Mouse (Mus musculus) kidney, adult 8-10 months (tissue): ENCODE data around the gene Myo1b.

Experiments
- DNase-seq, 2 experiments: peaks; one replicate each; pipeline ENCODE4 v3.0.0; 2022

Gene Myo1b

GRCm38 (mm10) chr1:51915576-51916156, at the start of gene Myo1b:
Myo1b (minus strand) TSS chr1:51916071.
- peak; percentile 26 to 46 for DNase-seq

GRCm38 (mm10) chr1:51964647-51965046, 48.8 kb upstream of the Myo1b start:
- DNase-seq = no peak

GRCm38 (mm10) chr1:51947116-51947515, 31.2 kb upstream of the Myo1b start:
- no peak for DNase-seq

GRCm38 (mm10) chr1:51944755-51945154, 28.9 kb upstream of the Myo1b start:
- peak in 1 of 2 experiments; percentile 41 for DNase-seq

- no peak for DNase-seq
These were observed 22.5 kb upstream of the Myo1b start for GRCm38 (mm10) chr1:51938357-51938756.

- DNase-seq = no peak
These were observed 19.1 kb upstream of the Myo1b start for GRCm38 (mm10) chr1:51935006-51935405.

GRCm38 (mm10) chr1:51934176-51934924, 18.5 kb upstream of the Myo1b start:
- DNase-seq = no peak

DNA sequence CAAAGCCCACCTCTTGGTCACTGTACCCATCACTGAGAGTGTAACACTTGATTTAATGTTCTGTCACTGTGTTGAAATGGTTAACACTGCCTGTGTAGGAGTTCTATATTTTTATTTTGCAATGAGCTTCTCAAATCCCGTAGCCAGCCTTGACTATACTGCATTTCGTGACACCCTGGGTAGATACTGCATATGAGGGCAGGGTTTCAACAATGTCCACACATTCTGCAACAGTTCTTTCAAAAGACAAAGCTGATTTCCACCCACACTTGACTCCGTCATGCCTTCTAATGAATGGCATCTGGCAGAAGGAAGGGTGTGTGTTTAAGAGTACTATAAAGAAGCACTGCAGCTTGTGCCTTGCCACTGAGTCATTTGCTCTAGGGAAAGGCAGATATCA, 17.0 kb upstream of the Myo1b start:
- no peak for DNase-seq

- no peak for DNase-seq
These were observed 15.7 kb upstream of the Myo1b start for GRCm38 (mm10) chr1:51931561-51931960.

DNA sequence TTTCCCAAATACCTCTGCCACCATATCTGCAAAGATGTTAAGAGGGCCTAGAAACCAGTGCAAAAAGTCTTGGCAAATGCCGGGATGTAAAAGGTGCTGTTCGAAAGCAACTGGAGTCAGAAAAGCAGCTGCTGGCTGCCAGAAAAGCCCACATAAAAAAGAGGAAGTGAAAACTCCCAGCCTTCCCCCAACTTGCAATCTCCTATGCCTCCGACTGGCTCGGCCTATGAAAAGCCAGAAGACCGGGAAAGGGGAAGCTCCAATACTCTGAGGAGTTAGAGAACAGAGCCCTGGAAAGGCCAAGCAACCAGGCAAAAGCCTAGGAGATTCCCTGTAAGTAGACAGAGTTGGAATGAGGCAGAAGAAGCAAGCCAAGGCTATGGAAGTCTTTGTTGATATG, 14.7 kb upstream of the Myo1b start:
- no peak for DNase-seq

- DNase-seq = no peak
These were observed 13.7 kb upstream of the Myo1b start for GRCm38 (mm10) chr1:51929557-51929956.

DNA sequence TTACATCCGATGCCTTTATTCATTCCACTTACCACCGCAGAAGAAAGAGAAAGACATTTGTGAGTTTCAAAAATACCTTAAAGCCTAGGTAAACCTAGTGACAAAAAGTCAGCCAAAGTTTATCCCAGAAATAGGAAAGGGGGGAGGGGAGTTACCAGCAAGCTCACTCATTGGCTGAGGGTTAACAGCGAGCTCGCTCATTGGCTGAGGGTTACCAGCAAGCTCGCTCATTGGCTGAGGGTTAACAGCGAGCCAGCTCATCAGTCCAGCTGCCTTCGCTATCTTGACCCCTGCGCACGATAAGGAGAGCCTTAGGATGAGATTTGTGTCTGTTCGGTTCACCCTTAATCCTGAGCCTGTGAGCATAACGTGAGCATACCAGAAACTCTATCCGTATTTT, 6.9 kb upstream of the Myo1b start:
- no peak for DNase-seq

- no peak for DNase-seq
These were observed 405 bp upstream of the Myo1b start for GRCm38 (mm10) chr1:51916276-51916675.

GRCm38 (mm10) chr1:51915051-51915575, 758 bp downstream of the Myo1b start:
- DNase-seq = peak; percentile 66 to 70

DNA sequence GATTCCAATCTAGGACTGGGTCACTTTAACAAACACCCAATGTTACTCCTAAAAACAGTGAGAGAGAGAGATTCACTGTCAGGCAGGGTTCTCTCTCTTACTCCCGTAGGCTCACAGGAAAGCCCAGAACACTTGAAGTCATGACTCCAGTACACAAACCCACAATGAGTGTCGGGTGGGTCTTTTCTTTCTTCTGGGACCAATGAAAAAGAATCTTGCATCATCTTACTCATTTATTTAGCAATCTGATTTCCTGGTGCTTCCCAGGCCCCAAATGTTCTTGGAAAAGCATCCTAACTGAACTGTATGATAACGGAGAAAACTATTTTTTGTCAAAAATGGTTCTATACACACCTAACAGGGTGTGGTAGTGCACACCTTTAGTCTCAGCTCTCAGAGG, 1.8 kb downstream of the Myo1b start:
- DNase-seq = no peak

- no peak for DNase-seq
These were observed 2.6 kb downstream of the Myo1b start for GRCm38 (mm10) chr1:51913071-51913814.

- peak; percentile 44 to 54 for DNase-seq
These were observed 4.5 kb downstream of the Myo1b start for GRCm38 (mm10) chr1:51911331-51911730.

- no peak for DNase-seq
These were observed 6.7 kb downstream of the Myo1b start for GRCm38 (mm10) chr1:51909204-51909603.

DNA sequence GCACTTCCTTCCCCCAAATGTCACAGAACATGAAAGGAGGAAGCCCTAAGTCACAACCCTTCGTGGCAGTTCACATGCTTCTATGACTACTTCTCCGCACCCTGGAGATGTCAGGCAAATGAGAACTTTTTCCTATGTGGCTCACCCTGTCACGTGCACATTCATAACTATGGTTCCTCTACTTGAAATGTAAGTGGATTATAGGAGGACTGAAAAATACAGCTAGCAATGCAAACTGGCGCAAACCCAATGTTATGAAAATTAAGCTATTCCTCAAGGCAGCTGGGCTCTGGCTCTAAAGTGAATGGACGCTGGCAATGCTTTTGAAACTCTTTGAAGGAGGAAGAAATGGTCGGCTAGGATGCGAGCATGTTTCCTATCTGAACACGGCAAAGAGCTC, 8.1 kb downstream of the Myo1b start:
- DNase-seq = no peak

DNA sequence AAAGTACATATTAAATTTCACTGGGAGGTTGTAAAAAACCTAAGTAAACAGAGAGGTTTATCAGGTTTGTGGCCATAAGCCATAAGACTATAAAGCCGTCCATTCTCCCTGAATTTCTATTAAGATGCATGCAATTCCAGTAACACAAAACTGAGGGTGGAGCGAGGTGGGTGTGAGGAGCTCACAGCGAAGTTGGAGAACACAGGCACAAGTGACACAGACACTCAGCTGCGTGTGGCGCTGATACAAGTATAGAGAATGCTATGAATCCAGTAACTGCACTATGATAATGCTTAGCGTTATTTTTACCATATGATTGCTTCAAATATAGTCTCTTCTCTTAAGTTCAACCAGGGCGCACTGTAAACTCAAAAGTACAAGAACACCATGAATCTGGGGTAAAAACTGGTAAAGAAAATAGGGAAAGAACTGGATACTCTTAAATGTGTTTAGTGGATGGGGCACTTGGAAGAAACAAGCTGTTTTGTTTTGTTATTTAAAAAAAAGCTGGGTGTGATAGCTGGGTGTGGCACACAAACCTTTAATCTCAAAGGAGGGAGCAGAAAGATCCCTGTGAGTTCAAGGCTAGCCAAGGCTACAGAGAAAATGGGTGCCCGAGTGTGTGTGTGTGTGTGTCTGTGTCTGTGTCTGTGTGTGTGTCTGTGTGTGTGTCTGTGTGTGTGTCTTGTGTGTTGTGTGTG, 9.5 kb downstream of the Myo1b start:
- DNase-seq = no peak

DNA sequence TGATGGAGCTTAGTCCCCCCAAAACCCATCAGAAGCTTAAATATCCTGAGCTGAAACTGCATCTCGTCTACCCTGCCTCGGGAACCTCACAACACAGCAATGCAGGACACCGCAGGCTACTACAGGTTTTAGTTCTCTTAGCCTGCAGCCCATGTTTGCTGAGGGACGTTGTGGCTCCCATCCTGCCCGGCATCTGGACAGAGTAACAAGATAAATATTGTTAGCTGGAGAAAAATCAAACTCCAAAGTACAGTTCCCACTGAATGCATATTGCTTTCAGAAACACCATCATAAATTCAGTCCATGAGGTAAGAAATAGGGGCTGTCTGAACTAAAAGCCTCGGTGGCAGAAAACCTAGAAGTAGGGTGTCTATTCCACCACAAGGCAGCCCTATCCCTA, 10.8 kb downstream of the Myo1b start:
- no peak for DNase-seq

DNA sequence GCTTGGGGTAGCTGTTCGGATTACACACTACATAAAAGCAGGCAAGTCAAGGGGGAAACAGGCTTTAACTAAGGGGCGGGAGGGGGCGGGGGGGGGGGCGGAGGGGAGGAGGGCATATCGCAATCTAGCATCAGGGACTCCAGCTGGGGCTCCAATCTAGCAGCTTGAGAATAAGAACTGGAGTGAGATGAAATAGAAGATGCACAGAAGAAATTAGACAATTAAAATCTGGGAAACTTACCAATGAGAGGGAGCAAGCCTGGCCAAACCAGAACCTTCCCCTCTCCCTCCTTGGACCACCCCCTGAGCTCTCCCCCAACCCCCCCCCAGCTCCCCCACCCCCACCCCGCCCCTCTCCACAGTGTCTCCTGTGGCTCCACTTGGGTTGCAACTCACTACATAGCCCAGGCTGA, 18.7 kb downstream of the Myo1b start:
- DNase-seq = no peak

DNA sequence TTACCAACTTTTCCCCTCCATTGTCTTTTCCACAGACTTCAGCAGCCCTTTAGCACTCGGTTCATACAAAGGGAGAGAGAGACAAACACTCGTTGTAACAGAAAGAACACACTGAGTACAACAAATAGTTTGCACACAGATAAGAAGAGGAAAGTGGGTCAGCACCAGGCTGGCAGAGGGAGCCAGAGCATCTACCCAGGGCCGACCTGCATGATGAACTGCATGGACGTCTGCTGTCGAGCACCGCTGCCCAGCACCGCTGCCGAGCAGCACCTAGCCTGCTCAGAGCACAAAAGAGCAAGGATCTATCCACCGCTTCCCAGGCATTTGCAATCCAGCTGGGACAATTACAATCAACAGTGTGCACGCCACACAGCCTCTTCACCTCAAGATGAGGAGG, 19.9 kb downstream of the Myo1b start:
- DNase-seq = no peak
